In genomic region chr2:28685895-28686294, GRCm38 (mm10) we compare ENCODE assay signal across 27 mouse cellular contexts. TPM values are rescaled to one million over a fixed set of nuclear protein-coding genes. Genes with fewer than 3 reads are reported as not detected.
DNase-seq lines count a peak whose midpoint lies in the region; ATAC-seq lines count a peak whose summit lies in the region.
"Had no signal": no experiment of that assay in that cellular context is flagged by ENCODE, and none has a peak within 500 bp of the region (broad histone marks: within the 10 kb centered on the region; RNA-seq: fewer than 3 reads in every experiment).

No protein-coding gene starts in this region.

- intact Hi-C loops in left cerebral cortex, postnatal 10 days (cut with DNase I) = loop anchor here (10.0 kb wide), 1 partner anchor 469 kb away; no protein-coding TSS in a partner anchor
- intact Hi-C loops in left cerebral cortex, postnatal 25 days (cut with DNase I) = no loop called here

- no peak overlapping the region for H3K4me3 ChIP-seq in intestine, embryonic 16.5 days (ENCODE audit: low read length)
- H3K4me3 ChIP-seq: embryonic facial prominence, embryonic 15.5 days; erythroblast, embryonic 14.5 days; forebrain, embryonic 10.5 days; heart, adult 2 months; heart, embryonic 12.5 days; hindbrain, embryonic 10.5 days had no signal

- WGBS in intestine, embryonic 16.5 days = 86% methylated on average over 7 of the region's 7 CpGs

- H3K9ac ChIP-seq in intestine, embryonic 16.5 days (ENCODE audit: low read depth, low read length) = no peak overlapping the region
- H3K9ac ChIP-seq: embryonic facial prominence, embryonic 15.5 days; heart, embryonic 12.5 days; hindbrain, embryonic 14.5 days had no signal

- no peaks in the 10 kb centered on the region for H3K9me3 ChIP-seq in intestine, embryonic 16.5 days (ENCODE audit: control insufficient read depth, low read length)
- H3K9me3 ChIP-seq: embryonic facial prominence, embryonic 15.5 days; forebrain, embryonic 10.5 days; G1E; heart, embryonic 12.5 days; hindbrain, embryonic 10.5 days had no signal

- H3K36me3 ChIP-seq in intestine, embryonic 16.5 days (ENCODE audit: control insufficient read depth, insufficient read depth, low read length) = peaks cover 8% of the 10 kb centered on the region

- H3K27ac ChIP-seq in intestine, embryonic 16.5 days (ENCODE audit: low read length) = no peak overlapping the region
- H3K27ac ChIP-seq: embryonic facial prominence, embryonic 15.5 days; forebrain, embryonic 10.5 days; heart, adult 2 months; hindbrain, embryonic 10.5 days; hindbrain, embryonic 14.5 days had no signal

- peak; percentile 61; the same call in 1 of the 2 replicates for ATAC-seq in frontal cortex, adult (ENCODE audit: low TSS enrichment)
- no peak for ATAC-seq in intestine, embryonic 16.5 days
- ATAC-seq: CD4-positive, CD25-positive, alpha-beta regulatory T cell, adult 4 months; forebrain, embryonic 14.5 days had no signal

- no peak overlapping the region for H3K4me2 ChIP-seq in intestine, embryonic 16.5 days (ENCODE audit: low read depth, low read length)
- H3K4me2 ChIP-seq: embryonic facial prominence, embryonic 15.5 days; heart, embryonic 12.5 days; hindbrain, embryonic 14.5 days had no signal

- DNase-seq in frontal cortex, postnatal 10 days (ENCODE audit: low spot score in 2 of 2) = no peak
- DNase-seq in left cerebral cortex, adult 18-20 months (ENCODE audit: low spot score in 2 of 2) = peak; percentile 47 to 66
- no peak for DNase-seq in left cerebral cortex, postnatal 10 days (ENCODE audit: extremely low spot score in 1 of 2, low spot score in 2 of 2)
- DNase-seq in brain, adult 2 months (ENCODE audit: low read depth, low spot score) = peak; percentile 78
- DNase-seq in left cerebral cortex, postnatal 25 days (ENCODE audit: low spot score in 2 of 2) = peak; percentile 28 to 69
- DNase-seq in heart, adult 11 months = no peak
- DNase-seq: adrenal gland, adult 8-10 months; adrenal gland, postnatal 36 days; B cell, adult 2 months; cerebellum, adult 11 months; cerebellum, adult 8-10 months; cerebellum, postnatal 14 days; embryo, embryonic 11 days; gastrocnemius, postnatal 10 days; heart, adult 2 months had no signal

- no peaks in the 10 kb centered on the region for H3K27me3 ChIP-seq in intestine, embryonic 16.5 days (replicated peaks; ENCODE audit: control insufficient read depth, insufficient read depth, low read length)
- H3K27me3 ChIP-seq: embryonic facial prominence, embryonic 15.5 days; heart, embryonic 12.5 days had no signal

- no peaks in the 10 kb centered on the region for H3K4me1 ChIP-seq in intestine, embryonic 16.5 days (ENCODE audit: control insufficient read depth, insufficient read depth, low read length)
- H3K4me1 ChIP-seq: embryonic facial prominence, embryonic 15.5 days; hindbrain, embryonic 10.5 days had no signal

RNA-seq across cellular contexts. Expression of gene Spaca9, which starts 13.6 kb away (rescaled TPM):
- under 1 TPM in 1 of 2 experiments, not detected in 1; 0.61 TPM for total RNA-seq in left cerebral cortex, adult 18-20 months (2021)
- under 1 TPM in 1 of 2 experiments, not detected in 1; 0.60 TPM for total RNA-seq in left cerebral cortex, postnatal 10 days (2021)
- not detected for total RNA-seq in left cerebral cortex, postnatal 25 days (2021)
- 0.50 and 1.1 TPM in 2 replicates for polyA plus RNA-seq in intestine, embryonic 16.5 days (2015; fragmentation: Nextera tagmentation; extraction: Ambion mirVana)
- total RNA-seq: gastrocnemius, postnatal 10 days; heart, adult 2 months had no signal
- polyA plus RNA-seq: CD4-positive, CD25-positive, alpha-beta regulatory T cell, adult 4 months; erythroblast, embryonic 14.5 days had no signal

RNA-seq across cellular contexts. Expression of gene Ak8, which starts 14.1 kb away (rescaled TPM):
- total RNA-seq in left cerebral cortex, adult 18-20 months (2021) = 1 to 10 TPM; 1.1 to 1.5 TPM
- 1 to 10 TPM; 1.2 to 2.0 TPM for total RNA-seq in left cerebral cortex, postnatal 10 days (2021)
- 1 to 10 TPM in 1 of 2 experiments, under 1 TPM in 1; 0.89 to 1.7 TPM for total RNA-seq in left cerebral cortex, postnatal 25 days (2021)
- 0.22 and 0.35 TPM in 2 replicates for polyA plus RNA-seq in intestine, embryonic 16.5 days (2015; fragmentation: Nextera tagmentation; extraction: Ambion mirVana)
- total RNA-seq: gastrocnemius, postnatal 10 days; heart, adult 2 months; heart, postnatal 25 days had no signal
- polyA plus RNA-seq: CD4-positive, CD25-positive, alpha-beta regulatory T cell, adult 4 months; erythroblast, embryonic 14.5 days had no signal

RNA-seq across cellular contexts. Expression of gene Tsc1, which starts 44.9 kb away (rescaled TPM):
- 10 to 100 TPM; 54.4 to 58.4 TPM for total RNA-seq in left cerebral cortex, adult 18-20 months (2021)
- 10 to 100 TPM; 42.4 to 43.0 TPM for total RNA-seq in left cerebral cortex, postnatal 10 days (2021)
- total RNA-seq in left cerebral cortex, postnatal 25 days (2021) = 10 to 100 TPM; 49.3 to 56.4 TPM
- polyA plus RNA-seq in intestine, embryonic 16.5 days (2015; fragmentation: Nextera tagmentation; extraction: Ambion mirVana) = 12.6 and 13.8 TPM in 2 replicates

Comparison
In these comparisons a context has a peak if more than half of its experiments do, and no peak if none do; other contexts are left out.
1. DNase-seq: peak in left cerebral cortex, adult 18-20 months (2 of 2), brain, adult 2 months (single experiment) and left cerebral cortex, postnatal 25 days (2 of 2); none in frontal cortex, postnatal 10 days (0 of 2), left cerebral cortex, postnatal 10 days (0 of 2) and heart, adult 11 months (single experiment).